Mouse (Mus musculus) liver, adult 2 months (tissue): ENCODE measurements around the gene Trappc6a.

Experiments used
- CTCF ChIP-seq: fragments of 200-500 bp; IDR thresholded peaks from 2 replicates; pipeline ENCODE4 v1.5.1; 2011; ENCODE audit warnings: low read depth, low read length, control low read depth
- POLR2A ChIP-seq: fragments of 200-500 bp; IDR thresholded peaks from 2 replicates; pipeline ENCODE4 v1.6.1; 2011; ENCODE audit warnings: low read length, control low read depth; ENCODE audit not compliant: insufficient read depth; ENCODE audit errors: extremely low read depth

- TF ChIP-seq POLR2A, result no peak
- TF ChIP-seq CTCF, result no peak
These were observed 41.2 kb downstream of the Trappc6a start for GRCm38 (mm10) chr7:19549394-19549793.
